Mouse (Mus musculus): ENCODE data around the gene Dusp7.

DNA sequence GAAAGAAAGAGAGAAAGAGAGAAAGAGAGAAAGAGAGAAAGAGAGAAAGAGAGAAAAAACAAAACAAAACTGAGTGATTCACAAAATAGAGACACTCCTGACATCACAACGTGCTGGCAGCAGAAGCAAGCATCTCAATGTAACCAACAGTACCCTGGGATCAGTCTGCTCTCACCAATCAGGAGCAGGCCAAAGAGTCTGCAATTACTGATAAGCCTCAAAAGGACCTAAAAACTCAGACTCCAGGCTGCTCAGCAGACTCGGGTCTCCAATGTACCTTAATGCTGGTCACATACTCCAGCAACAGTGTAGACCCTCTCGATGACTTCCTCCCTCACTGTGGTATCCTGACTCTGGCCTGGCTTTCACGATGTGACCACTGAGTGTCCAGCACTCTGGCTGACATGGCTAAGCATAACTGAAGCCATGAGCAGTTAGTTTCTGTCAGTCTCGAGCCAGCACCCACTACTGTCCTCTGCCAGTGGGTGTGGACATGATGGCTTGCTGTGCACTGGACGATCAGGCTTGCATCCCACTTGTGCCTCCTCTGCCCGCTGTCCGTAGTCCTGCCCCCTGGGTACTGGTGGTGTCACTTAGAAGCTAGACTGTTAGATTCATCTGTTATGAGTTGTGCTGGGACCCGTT lies 30.4 kb downstream of the Dusp7 start:
- TF ChIP-seq POLR2A (IDR thresholded peaks at IDR 0.05; ENCODE audit: insufficient read length, low read depth) = no peak
- TF ChIP-seq USF1 (IDR thresholded peaks at IDR 0.05; ENCODE audit: low read depth) = no peak
- no peak for TF ChIP-seq MYOD1 (IDR thresholded peaks at IDR 0.05; ENCODE audit: control insufficient read depth in 1 of 3, insufficient read length in 2 of 3, low read depth in 2 of 3)
- no peak for TF ChIP-seq CEBPB (IDR thresholded peaks at IDR 0.05; ENCODE audit: insufficient read depth, poor library complexity, severe bottlenecking)
- no peak for TF ChIP-seq MYOG (IDR thresholded peaks at IDR 0.05; ENCODE audit: control insufficient read depth in 1 of 3, insufficient read depth in 1 of 3, insufficient read length in 2 of 3, low read depth in 2 of 3)
- no peak for TF ChIP-seq TCF12 (IDR thresholded peaks at IDR 0.05; ENCODE audit: insufficient read depth, poor library complexity, severe bottlenecking)
- no peak for TF ChIP-seq POLR2AphosphoS2 (IDR thresholded peaks at IDR 0.05; ENCODE audit: insufficient read length, low read depth)
- TF ChIP-seq REST (IDR thresholded peaks at IDR 0.05; ENCODE audit: insufficient read depth, insufficient read length) = peak; percentile 45
- TF ChIP-seq MAX (IDR thresholded peaks at IDR 0.05; ENCODE audit: low read depth) = no peak
- no peak for TF ChIP-seq TCF3 (IDR thresholded peaks at IDR 0.05; ENCODE audit: insufficient read length, low read depth)
- TF ChIP-seq E2F4 (IDR thresholded peaks at IDR 0.05; ENCODE audit: insufficient read depth) = no peak

Measured in myocyte (in vitro differentiated cells).